Mouse (Mus musculus) hindlimb bud, embryonic 11.5 days (tissue): ENCODE data around the gene Mgat5b.

Source experiments
- DNase-seq: peaks from one replicate; pipeline ENCODE4 v3.0.0-alpha.2; 2012; ENCODE audit warnings: low read depth, low spot score; ENCODE audit errors: extremely low spot score

Gene Mgat5b

GRCm38 (mm10) chr11:116973508-116973907 lies 54.8 kb downstream of the Mgat5b start:
- no peak for DNase-seq

DNA sequence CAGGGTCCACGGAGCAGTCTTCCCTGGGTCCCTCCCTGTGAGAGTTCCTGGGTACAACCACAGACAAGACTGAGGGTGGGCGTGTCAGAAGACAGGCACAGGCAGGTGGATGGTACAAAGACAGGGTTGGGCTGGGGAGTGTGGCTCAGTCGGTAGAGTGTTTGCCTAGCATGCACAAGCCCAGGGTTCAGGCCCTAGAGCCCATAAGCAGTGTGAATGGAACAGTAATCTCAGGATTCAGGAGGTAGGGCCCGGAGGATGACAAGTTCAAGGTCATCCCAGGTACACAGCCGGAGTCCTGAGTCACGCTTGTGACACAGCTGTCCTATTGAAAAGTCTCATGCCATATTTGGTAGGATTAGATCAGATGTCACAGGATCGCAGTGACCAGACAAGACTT lies 55.7 kb downstream of the Mgat5b start:
- no peak for DNase-seq

DNA sequence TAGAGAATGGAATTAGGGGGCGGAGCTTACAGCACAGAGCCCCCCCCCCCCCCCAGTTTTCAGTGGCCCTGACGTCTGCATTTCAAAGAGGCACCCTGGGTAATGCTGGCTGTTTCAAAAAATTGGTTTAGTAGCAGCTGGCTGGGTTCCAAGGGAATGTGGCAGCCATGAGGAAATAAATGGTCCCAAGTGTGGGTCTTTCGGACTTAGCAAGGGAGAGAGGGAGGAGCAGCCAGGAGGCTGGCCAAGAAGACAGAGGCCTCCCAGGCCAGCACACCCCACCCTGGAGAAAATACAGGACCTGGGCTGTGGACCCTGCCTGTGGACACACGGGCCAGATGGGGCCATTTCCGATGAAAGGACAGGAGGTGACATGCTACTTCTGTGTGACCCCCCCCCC lies 61.6 kb downstream of the Mgat5b start:
- DNase-seq, result no peak

DNA sequence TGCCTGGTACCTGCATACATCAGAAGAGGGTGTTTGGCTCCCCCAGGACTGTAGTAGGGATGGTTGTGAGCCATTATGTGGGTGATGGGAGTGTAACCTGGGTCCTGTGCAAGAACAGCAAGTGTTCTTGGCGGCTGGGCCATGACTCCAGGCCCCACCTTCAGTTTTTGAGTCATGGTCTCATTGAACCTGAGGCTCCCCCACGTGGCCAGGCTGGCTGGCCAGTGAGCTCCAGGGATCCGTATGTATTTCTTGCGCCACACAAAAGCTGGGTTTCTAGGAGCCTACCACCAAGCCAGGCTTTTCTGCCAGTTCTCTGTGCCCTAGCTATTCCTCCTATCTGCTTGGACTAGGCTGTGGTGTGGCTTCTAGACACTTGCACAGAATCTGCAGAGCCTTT lies 63.9 kb downstream of the Mgat5b start:
- DNase-seq, result no peak

GRCm38 (mm10) chr11:116985504-116986385 lies 67.1 kb downstream of the Mgat5b start:
- DNase-seq, result no peak

DNA sequence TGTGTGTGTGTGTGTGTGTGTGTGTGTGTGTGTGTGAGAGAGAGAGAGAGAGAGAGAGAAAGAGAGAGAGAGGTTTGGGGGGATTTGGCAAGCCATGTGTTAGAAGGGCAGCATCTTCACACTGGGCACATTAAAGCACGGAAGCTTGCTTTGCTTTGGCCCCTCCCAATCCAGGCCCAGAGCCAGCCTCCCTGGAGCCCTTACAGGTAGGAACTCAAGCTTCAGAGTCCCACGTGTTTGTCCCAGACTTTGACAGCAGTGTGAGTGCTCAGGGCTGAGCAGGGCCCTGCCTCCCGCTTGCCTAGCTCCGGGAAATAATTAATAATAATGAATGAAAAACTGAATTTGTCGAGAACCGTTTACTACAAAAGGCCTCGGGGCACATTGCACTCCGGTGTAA lies 69.5 kb downstream of the Mgat5b start:
- DNase-seq, result no peak

DNA sequence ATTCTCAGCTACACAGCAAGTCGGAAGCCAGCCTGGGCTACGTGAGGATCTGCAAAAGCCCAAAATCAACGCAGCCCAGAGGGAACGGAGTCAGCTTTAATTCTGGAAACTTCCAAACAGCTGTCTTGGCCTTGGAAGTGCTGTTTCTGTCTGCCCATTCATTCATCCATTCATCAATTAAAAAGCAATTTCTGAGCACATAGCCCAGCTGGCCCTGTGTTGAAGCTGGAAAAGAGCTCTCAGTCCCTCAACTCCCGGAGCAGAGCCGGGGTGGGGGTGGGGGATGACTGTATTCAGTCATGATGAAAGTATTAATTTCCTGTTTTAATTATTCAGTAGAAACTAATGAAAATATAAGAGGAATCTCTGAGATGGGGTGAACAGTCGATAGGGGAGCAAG lies 71.6 kb downstream of the Mgat5b start:
- no peak for DNase-seq

- no peak for DNase-seq
Observed at GRCm38 (mm10) chr11:116991410-116991809, 72.7 kb downstream of the Mgat5b start.

- no peak for DNase-seq
Observed at GRCm38 (mm10) chr11:116991964-116992363, 73.3 kb downstream of the Mgat5b start.

DNA sequence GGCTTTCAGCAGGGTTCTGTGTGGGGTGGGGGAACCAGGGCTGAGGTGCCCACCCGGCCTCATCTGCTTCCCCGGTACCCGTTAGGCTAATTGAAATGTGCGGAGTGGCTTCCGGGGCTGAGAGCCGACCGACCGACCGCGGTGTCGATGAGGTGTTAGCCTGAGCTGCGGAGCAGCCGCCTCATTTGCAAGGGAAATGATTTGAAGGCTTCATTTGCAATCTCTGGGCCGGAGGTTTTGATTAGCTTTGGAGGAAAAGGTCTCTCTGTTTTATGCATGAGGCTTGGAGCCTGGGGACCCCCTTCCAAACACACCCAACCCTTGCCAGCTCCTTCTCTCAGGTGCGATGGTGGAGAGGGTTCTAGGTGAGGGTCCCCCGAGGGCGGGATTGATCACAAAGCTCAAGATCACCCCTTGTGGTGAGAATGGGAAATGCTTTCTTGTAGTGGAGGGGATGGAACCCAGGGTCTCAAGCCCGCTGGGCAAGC lies 75.5 kb downstream of the Mgat5b start:
- DNase-seq, result peak; percentile 42

DNA sequence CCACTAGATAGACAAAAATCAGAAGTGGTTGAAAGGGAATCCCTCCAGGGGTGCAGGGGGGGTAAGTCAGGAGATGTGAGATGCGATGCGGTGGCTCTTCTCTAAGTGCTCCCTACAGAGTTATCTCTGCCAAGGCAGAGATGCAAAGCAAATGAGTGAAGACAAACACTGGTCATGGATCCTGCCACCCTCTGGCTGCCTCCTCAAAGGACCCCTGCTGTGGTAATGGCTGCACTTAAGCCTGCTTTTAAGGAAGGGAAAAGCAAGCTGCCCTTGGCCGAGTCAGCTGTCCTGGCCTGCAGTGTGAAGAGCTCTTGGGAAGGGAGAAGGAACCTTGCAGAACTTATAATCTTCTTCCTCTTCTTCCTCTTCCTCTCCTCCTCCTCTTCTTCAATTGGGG lies 78.3 kb downstream of the Mgat5b start:
- no peak for DNase-seq

DNA sequence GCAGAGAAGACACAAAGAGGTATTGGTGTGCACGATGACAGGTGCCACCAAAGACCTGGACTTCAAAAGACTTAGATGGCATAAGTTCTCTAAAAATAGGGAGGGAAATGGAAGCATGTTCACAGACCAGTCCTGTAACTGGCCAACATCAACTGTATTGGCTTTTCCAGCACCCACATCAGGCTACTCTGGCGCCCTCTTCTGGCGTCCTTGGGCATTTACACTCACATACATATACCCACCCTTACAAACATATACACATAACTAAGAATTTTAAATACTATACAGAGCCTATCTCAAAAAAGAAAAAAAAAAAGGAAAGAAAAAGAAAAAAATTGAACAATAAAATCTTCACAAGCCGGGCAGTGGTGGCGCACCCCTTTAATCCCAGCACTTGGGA lies 80.3 kb downstream of the Mgat5b start:
- no peak for DNase-seq

DNA sequence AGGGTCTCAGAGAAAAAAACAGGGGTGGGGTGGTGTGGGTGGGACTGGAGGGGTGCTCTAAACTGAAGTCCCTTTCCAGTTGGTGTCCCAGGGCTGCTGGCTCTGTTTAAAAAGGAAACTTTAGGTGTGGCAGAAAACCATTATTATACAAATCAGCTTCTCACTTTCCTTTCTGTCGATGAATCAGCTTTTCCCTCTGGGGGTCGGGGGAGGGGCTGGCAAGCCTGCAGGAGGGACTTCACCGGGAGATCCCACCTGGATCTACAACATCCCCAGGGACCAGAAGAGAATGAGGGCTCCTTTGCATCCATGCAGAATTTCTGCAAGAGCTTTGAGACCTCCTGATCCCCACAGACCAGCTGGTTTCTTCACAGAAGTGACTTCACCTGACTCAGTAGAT lies 81.6 kb downstream of the Mgat5b start:
- no peak for DNase-seq

DNA sequence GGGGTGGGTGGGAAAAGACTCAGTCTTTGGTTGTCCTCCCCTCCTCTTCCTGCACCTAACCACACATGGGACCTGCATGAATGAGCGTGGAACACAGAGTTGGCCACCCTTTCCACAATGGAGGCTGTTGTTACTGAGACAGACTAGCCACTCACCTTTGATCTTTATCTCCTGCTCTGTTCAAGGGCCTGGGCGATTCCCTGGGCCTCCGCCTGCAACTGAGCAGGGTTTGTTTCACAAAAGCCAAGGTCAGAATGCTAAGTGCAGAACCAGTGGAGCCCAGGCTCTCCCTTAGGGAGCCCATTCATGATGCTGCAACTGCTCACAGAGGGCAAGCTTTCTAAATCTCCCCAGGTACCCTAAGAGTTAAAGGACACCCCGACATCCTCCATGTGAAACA lies 83.1 kb downstream of the Mgat5b start:
- DNase-seq, result no peak

- DNase-seq, result no peak
Observed at GRCm38 (mm10) chr11:117003503-117003902, 84.8 kb downstream of the Mgat5b start.

- DNase-seq, result no peak
Observed at GRCm38 (mm10) chr11:117004277-117004676, 85.6 kb downstream of the Mgat5b start.

DNA sequence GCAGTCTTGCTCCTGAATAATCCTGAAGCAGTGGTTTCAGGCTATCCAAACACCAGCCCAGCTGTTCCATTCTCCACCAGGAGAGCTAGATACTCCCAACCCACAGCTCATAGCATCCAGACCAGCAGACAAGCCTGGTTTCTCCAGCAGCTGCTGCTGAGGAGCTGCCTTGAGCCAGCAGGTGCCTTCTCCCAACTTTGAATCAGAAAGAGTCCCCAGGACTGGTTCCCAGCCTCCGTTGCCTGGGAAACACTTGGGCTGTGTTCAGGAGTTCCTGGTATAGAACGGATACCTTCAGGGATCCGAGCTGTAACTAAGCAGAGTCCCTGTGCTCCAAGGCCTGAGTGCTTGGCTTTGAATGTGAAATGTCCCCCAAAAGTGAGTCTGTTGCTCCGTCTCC lies 98.8 kb downstream of the Mgat5b start:
- no peak for DNase-seq

DNA sequence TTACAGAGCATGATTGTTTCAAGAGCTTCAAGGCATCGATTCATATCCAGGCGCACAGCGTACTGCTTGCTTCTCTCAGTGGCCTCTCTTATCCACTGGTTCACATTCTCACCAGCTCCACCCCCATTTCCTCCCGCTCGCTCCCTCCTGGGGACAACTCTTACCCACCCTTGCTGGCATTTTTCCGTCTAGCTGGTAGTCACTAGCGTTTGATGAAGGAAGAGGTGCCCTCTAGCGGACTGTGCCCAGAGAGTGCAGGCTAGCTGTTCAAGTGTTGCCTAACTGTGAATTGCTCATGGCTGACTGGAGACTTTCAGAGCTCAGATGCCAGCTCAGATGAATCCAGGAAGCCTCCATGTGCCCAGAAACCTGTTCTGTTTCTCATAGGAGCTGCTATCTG lies 99.7 kb downstream of the Mgat5b start:
- DNase-seq, result peak; percentile 53

DNA sequence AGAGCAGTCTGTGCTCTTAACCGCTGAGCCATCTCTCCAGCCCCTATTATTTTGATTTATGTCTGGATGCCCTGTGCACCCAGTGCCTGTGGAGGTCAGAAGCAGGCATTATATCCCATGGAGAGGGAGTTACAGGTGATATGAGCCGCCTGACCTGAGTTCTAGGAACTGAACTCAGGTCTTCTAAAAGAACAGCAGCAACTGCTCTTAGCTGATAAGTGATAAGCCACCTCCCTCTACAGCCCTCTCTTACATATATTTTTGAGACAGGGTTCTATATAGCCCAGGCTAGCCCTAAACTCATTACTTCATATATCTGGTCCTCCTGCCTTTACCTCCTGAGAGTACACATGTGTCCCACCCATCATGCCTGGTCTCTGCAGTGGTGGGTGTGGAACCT lies 102.4 kb downstream of the Mgat5b start:
- no peak for DNase-seq

GRCm38 (mm10) chr11:117023537-117023936 lies 104.9 kb downstream of the Mgat5b start:
- DNase-seq, result no peak

DNA sequence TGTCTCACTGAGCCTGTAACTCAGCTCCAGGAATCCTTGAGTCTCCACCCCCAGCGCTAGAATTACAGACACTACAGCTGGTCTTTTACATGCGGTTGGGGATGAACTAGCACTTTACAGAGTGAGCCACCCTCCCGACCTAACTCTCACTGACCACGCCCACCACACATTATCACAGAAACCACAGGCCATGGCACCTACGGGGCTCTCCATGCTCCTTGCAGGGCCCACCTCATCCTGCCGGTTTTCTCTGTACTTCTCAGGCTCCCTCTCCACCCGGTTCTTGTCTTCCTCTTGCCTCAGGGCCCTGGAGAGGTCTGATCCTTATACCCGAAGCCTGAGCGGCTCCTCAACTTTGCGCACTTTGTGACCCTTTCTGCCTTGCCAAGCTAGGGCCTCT lies 109.0 kb downstream of the Mgat5b start:
- no peak for DNase-seq

- DNase-seq, result no peak
Observed at GRCm38 (mm10) chr11:117028861-117029568, 110.4 kb downstream of the Mgat5b start.
